Mouse (Mus musculus) ES-Bruce4 (cell line): Measurements from ENCODE around the gene Kmt2d.

Source experiments
- EP300 ChIP-seq: IDR thresholded peaks from 2 replicates; pipeline ENCODE4 v1.6.1; 2011; ENCODE audit warnings: low read depth, low read length; ENCODE audit not compliant: insufficient read depth
- POLR2A ChIP-seq: IDR thresholded peaks from one replicate; pipeline ENCODE4 v1.8.1; 2011; ENCODE audit warnings: low read length; ENCODE audit not compliant: insufficient read depth

DNA sequence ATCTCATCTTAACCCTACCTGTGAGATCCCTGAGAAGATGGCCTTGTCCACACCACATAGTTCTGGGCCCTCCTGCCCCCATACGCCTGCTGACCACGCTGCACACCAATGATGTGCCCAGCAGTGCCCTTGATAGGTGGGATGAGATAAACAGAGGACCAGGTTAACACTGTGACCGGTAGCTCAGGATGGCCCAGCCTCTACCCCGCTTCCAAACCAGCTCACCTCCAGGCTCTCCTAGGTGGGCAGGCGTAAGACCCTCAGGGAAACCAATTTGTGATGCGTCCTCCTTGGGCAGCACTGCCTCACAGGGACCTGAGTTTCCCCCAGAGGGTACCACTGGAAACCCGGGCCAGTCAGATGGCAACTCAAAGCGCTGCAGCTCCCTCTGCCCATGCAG lies 5.2 kb downstream of the Kmt2d start:
- TF ChIP-seq EP300 (no peak), POLR2A (no peak)
